Mouse (Mus musculus) central nervous system, embryonic 11.5 days (tissue): ENCODE results near the gene Myrf. TPM values are rescaled to one million over a fixed set of nuclear protein-coding genes. Genes with fewer than 3 reads are reported as not detected.

Source experiments
- polyA plus RNA-seq: library from polyadenylated mRNA; depleted of rRNA; stranded (reverse); fragments of >200 nt; gene quantifications from 2 replicates; pipeline ENCODE4 v1.2.3, GENCODE M21; 2012; rRNA removed

Gene Myrf
- polyA plus RNA-seq = 5.2 and 15.0 TPM in 2 replicates

GRCm38 (mm10) chr19:10240654-10241305 lies at the start of gene Myrf:
TSS of gene Myrf (minus strand) at chr19:10240748.

GRCm38 (mm10) chr19:10203848-10204615 lies 36.5 kb downstream of the Myrf start, which contains the start of the genes Tmem258 and Fen1:
TSS of gene Tmem258 (plus strand) at chr19:10204014.
TSS of gene Fen1 (minus strand) at chr19:10204169.

DNA sequence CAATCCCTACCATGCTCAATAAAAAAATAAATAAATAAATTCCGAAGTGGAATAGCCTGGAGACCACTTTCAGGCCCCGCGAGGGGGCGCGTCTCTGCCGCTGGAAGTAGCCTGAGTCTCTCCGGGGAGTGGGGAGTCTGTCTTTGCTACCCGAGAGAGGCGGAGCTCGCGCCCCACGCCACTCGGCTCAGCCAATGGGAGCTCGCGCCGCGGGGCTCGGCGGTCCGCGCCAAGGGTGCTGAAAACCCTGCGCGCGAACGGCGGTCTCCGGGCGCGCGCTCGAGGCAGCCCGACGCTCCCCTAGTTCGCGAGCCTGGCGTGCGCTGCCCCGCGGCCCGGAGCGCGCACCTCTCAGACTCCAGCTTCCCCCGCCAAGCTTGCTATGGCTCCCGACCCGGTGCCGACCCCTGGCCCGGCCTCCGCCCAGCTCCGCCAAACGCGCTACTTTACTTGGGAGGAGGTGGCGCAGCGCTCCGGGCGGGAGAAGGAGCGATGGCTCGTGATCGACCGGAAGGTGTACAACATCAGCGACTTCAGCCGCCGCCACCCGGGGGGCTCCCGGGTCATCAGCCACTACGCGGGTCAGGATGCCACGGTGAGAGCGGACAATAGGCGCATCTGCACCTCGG lies 57.8 kb downstream of the Myrf start, which contains the start of gene Fads1:
Fads1 (plus strand) TSS at position 219 of the 629 bp plus-strand sequence.

Other genes with a start within 250 kb of the Myrf start
- gene Best1, start 239.1 kb downstream of the Myrf start, polyA plus RNA-seq = 0.52 and 1.3 TPM in 2 replicates
- gene Rab3il1, start 239.1 kb downstream of the Myrf start, polyA plus RNA-seq = 30.2 and 36.5 TPM in 2 replicates
- 8.3 and 14.5 TPM in 2 replicates for gene Fads3, start 199.2 kb downstream of the Myrf start, polyA plus RNA-seq
- gene Fads2, start 139.0 kb downstream of the Myrf start, polyA plus RNA-seq = 136 and 152 TPM in 2 replicates
- 84.5 and 118 TPM in 2 replicates for gene Fads1, start 57.9 kb downstream of the Myrf start, polyA plus RNA-seq
- 40.6 and 157 TPM in 2 replicates for gene Tmem258, start 36.7 kb downstream of the Myrf start, polyA plus RNA-seq
- gene Fen1, start 36.6 kb downstream of the Myrf start, polyA plus RNA-seq = 71.8 and 99.2 TPM in 2 replicates
- gene Dagla, start 64.1 kb upstream of the Myrf start, polyA plus RNA-seq = 3.6 and 5.6 TPM in 2 replicates
- 13.6 and 25.4 TPM in 2 replicates for gene Syt7, start 148.3 kb upstream of the Myrf start, polyA plus RNA-seq
- 0.96 and 1.5 TPM in 2 replicates for gene Lrrc10b, start 216.7 kb upstream of the Myrf start, polyA plus RNA-seq
- gene Ppp1r32, start 242.2 kb upstream of the Myrf start, polyA plus RNA-seq = 0.71 and 0.76 TPM in 2 replicates